Mouse (Mus musculus) frontal cortex, postnatal 10 days (tissue): ENCODE results near the gene Pomp.

Experiments
- DNase-seq, 2 experiments: peaks; one replicate each; pipeline ENCODE4 v3.0.0; 2022; ENCODE audit warnings: low spot score in 2 of 2, mixed read lengths in 1 of 2

The Pomp gene

DNA sequence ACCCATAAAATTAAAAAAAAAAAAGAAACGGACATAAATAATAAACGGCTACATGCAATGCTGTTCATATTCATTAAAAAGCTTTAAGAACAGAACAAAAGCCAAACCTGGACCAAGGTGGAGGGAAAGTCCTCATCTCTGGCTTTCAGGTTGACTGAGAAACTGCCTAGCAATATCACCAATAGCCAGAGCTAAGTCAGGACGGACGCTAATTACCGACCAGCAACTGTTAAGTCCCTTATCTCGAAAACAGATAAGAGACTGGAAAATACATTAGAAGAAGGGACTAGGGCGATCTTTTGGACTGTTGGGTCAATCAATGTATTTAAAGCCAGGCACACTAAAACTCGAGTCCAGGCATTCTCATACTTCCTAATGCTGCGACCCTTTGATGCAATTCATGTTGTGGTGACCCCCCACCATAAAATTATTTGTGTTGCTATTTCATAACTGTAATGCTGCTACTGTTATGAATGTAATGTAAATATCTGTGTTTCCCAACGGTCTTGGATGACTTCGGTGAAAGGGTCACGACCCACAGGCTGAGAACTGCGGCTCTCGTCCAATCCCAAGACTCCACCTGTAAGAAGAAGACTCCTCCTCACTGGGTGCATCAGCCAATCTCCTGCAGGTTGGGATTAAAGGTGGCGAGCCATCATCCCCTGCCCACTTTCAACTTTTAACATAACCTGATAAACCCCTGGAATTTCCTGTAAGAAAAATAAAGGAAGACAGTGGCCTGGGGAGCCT, 41.9 kb downstream of the Pomp start:
- no peak for DNase-seq

DNA sequence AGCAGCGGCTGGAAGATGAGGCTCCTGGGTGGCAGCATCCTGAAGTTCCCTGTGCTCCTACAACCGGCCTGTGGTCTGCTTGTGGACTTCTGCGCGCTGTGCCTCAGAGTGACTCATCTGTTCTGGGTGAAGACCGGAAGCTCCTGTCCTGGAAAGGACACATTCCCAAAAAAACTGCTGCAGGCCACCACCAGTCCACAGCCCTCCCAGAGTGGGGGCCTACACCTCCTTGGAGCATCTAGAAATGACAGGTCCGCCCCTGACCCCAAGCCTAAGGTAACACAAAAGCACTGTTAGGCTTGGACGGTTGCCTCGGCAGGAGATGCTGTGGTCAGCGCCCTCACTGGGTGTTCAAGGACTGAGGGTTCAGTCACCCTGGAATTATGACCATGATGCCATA, 42.9 kb downstream of the Pomp start:
- no peak for DNase-seq

DNA sequence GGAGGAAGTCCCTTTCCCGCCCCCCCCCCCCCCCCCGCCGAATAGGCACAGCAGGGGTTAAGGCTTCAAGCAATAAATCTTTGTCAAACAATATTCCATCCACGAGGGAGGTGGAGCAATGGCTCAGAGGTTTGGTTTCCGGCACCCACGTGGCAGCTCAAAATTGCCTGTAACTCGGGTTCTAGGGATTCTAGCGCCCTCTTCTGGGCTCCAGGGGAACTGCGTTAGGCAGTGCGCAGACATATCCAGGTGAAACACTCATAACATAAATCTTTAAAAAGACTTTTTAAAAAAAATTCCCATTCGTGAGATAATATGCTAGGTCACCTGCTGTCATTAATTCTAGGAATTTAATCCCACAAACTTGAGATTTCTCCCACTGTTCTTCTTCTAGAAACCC, 46.9 kb downstream of the Pomp start:
- no peak for DNase-seq

DNA sequence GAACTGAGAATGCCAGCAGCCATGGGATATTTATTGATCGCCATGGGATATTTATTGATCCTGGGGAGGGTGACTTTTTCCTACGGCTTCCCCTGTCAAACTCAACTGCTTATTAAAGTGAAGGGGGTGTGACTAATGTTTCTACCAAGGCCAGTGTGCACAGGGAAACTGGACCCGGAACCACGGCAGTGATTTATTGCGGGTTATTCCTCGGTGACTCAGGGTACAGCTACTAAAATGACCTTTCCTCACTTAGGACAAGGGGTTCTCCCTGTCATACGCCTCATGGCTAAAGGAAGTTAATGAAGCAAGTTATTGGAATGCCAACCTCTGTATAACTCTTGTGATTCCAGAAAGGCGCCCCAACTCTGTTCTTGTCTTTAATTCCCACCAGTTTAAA, 47.6 kb downstream of the Pomp start:
- DNase-seq, result no peak

DNA sequence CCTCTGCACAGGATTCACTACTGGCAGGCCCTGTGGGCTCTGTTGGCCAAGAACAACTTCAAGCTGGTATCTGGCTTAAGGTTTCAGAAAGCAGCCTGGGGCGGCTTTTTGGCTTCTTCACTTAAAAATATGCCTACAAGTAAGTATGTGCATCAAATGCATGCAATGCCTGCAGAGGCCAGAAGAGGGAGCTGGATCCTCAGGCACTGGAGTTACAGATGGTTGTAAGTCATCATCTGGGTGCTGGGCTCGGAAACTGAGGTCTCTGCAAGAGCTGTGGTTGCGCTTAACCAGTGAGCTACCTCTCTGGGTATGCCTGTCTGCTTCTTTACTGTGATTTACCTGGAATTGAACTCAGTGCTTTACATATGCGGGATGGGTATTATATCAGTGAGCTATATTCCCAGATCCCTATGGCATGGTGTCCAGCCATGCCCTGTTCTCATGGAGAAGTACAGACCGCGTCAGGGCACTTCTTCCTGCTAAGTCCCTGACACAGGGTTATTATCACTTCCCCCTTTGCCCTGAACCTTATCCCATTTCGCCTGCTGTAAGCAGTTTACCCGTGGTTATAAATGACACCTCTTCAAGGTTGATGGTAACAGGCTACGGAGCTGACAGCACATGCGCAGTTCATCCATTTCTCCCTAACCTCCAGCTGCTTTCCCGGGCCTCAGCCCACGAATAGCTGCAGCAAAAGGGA, 50.7 kb downstream of the Pomp start:
- no peak for DNase-seq

DNA sequence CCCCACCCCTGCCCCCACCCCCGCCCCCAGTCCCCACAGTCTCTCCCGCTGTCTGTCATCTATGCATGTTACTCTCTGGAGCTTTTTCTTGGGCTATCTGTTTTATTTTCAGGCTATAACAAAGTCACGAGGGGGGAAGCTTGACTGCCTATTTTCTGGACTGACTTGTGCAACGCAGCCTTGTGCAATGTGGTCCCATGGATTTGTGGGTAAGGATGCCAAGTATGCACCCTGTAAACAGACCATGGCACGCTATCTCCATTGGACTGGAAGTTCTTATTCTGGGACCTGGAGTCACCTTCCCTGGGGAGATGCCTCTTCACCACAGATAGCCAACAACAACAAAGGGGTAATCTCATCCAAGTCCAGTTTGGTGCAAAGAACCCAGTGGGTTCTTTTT, 51.5 kb downstream of the Pomp start:
- no peak for DNase-seq

DNA sequence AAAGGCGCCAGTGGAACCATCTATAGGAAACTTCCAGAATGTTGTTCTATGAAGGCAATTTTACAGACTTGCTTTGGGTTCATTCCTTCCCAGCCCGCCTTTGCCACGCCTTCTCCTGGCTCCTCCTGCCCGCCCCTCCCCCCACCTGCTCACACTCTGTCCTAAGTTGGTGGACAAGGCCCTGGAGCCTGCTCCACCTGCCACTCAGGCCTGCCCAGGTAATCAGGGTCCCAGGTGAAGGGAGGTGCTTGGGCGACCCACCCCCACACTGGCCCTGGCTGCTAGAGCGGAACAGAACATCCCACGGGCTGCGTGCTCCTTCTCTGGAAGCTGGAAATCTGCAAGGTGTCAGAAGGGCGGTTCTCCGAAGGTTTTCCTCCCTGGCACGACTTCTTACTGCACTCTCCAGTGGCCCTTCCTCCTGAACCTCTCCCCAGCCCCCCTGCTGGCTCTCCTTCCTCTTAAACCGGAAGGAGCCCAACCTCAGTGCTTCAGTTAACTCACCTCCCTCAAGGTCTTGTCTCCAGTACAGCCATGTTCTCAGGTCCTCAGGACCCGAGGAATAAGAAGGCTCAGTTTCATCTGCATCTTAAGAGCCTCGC, 53.1 kb downstream of the Pomp start:
- DNase-seq, result no peak

DNA sequence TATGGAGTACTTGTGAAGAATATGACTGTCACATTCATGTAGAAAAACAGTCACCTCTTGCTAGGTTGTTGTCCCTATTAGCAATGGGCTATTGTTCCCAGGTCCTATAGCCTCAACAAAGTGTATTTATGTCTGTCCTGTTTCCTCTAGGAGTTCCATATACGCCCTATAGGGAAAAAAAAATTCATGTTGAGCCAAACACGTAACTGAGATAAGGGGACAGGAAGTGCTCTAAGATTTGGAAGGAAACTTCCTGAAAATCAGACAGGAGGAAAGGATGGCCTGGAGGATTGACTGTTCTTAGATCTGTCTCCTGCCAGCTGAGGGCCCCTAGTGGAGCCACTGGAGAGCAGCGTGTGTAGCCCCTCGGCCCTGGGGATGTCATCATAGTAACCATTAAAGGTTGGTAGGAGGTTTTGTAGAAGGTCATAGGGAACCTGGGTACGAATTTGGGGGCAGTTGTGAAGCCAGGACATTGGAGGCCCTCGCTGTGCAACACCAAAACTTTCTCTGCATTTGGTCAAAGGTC, 54.8 kb downstream of the Pomp start:
- no peak for DNase-seq

DNA sequence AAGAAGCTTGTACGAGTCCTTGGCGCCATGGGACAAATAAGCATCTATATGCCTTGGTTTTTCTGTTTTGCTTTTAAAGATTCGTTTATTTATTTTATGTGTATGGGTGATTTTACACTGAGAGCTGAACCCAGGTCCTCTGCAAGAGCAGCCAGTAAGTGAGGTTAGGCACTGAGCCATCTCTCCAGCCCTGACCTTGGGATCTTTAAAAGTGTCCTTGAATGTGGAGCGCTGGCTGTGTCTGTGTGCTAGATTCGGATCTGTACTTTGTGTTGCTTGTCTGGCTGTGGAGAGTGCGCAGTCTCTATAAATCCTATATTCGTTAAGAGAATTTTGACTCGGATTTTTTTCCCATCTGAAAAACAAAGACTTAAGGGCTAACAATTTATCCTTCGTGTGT, 55.9 kb downstream of the Pomp start:
- no peak for DNase-seq

DNA sequence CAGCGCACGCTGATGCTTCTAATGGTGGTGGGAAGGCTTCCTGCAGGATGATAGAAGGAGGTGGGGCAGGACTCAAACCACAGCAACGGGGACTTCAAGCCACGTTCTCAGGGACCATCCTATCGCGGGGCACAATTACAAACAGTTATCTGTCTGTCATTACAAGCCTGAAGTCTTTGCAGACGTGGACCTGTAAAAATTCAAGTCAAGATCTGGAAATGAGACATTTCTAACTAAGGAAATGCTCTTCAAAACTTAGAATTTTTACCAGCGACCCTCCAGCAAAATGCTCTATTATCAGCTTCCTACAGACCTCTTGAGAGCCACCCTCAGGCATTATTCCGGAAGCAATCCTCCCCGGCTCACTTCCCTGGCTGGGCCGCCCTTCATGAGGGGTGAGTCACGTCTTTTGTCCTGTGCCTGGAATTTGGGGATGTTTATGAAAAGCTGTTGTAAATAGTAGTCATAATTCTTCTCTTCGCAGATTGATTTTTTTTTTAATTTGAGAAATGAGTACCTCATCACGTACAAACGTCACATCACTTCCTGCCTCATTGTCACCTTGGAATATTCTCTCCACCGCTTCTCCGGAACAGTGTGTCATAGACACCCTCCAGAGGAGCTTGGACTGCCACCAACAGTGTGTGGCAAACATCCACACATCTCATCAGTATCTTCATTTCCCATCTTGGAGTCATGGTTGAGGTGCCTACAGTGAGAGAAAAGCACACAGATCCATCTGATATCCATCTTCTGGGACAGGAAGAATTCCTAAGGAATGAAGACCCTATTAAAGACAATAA, 58.0 kb downstream of the Pomp start:
- no peak for DNase-seq

DNA sequence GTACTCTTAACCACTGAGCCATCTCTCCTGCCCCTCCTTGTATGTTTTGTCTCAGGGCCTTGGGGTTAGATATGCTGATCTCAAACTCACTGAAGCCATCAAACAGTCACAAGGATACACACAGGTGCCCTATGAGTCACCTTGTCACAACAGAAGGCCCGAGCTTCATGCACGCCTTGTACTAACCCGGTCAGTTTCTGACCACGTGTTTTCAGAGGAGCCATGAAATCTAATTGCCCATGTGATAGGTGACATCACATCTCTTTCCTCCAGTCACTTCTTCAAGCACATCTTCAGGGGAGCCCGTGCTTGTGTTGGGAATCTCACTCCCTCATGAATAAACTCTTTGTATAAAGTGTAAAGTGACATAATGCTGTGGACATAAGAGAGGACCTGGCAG, 64.4 kb downstream of the Pomp start:
- no peak for DNase-seq
